Mouse (Mus musculus) ES-E14 (cell line): ENCODE measurements at regions not wholly inside any gene's neighbourhood (a gene's known extent, or its start where the extent isn't known, plus 50 kb on each side); places are given as distances from the start of the nearest gene placed in this dataset.

ENCODE experiments used
- CHD2 ChIP-seq: IDR thresholded peaks from 2 replicates; pipeline ENCODE4 v1.6.1; 2014; ENCODE audit warnings: mild to moderate bottlenecking, low read depth, low read length, inconsistent platforms
- ZC3H11A ChIP-seq: IDR thresholded peaks from 2 replicates; pipeline ENCODE4 v1.6.1; 2012; ENCODE audit warnings: low read depth, mild to moderate bottlenecking, inconsistent platforms, low read length, borderline replicate concordance

- TF ChIP-seq CHD2 (no peak), ZC3H11A (no peak)
Measured at GRCm38 (mm10) chr13:102544359-102545165, 148.8 kb upstream of the Cd180 start.
